In the genomic region with DNA sequence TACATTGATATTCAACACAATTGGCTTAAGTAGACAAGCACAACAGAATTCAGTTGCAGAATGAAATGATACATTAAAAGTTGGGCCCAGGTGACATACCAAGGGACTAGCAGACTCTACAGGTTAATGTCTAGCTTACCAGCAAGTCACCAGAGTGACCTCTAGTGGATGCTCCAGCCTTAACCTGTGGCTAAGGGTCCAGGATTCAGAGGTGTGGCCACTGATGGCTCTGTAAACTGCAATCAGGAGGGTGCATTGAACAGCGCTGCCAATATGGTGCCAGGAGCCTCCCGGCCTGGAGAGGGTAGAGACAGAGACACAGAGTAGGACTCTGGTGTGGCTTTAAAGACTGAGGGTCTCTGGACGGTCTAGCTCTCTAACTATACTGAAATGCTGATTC, we compare ENCODE assay signal across 9 mouse cellular contexts. TPM values are rescaled to one million over a fixed set of nuclear protein-coding genes. Genes with fewer than 3 reads are reported as not detected.
DNase-seq lines count a peak whose midpoint lies in the region.
"Had no signal": no experiment of that assay in that cellular context is flagged by ENCODE, and none has a peak within 500 bp of the region (broad histone marks: within the 10 kb centered on the region; RNA-seq: fewer than 3 reads in every experiment).

No protein-coding gene starts in this region.

- H3K27me3 ChIP-seq in splenic B cell, adult 2 months (ENCODE audit: control insufficient read depth, insufficient read depth, low read length, poor library complexity, severe bottlenecking), result no peaks in the 10 kb centered on the region

- DNase-seq in spleen, postnatal 36 days (ENCODE audit: low spot score in 2 of 2), result peak; percentile 18 to 37
- no peak for DNase-seq in spleen, postnatal 4 days (ENCODE audit: low spot score in 2 of 2)
- peak; percentile 20 for DNase-seq in cerebellum, adult 8-10 months
- DNase-seq in kidney, postnatal 10 days, result peak; percentile 51
- DNase-seq in splenic B cell, adult 2 months (ENCODE audit: low read depth, low spot score), result peak; percentile 52
- DNase-seq in spleen, adult 18-20 months, result no peak
- no peak for DNase-seq in right cerebral cortex, postnatal 10 days (ENCODE audit: low spot score in 2 of 2)
- no peak for DNase-seq in adrenal gland, postnatal 4 days (ENCODE audit: low spot score in 2 of 2)

- H3K36me3 ChIP-seq in splenic B cell, adult 2 months (ENCODE audit: control insufficient read depth, insufficient read depth, low read length, poor library complexity, severe bottlenecking), result no peaks in the 10 kb centered on the region
- H3K36me3 ChIP-seq: midbrain, embryonic 12.5 days had no signal

RNA-seq across cellular contexts. Expression of a gene that starts 2.0 kb away (rescaled TPM):
- total RNA-seq in adrenal gland, postnatal 4 days (2021), result under 1 TPM; 0.42 to 0.76 TPM

RNA-seq across cellular contexts. Expression of a gene that starts 53.1 kb away (rescaled TPM):
- total RNA-seq in adrenal gland, postnatal 4 days (2021), result under 1 TPM in 1 of 2 experiments, not detected in 1; 0.08 TPM

Comparison
In these comparisons a context has a peak if more than half of its experiments do, and no peak if none do; other contexts are left out.
1. DNase-seq: peak in spleen, postnatal 36 days (2 of 2), cerebellum, adult 8-10 months (single experiment), kidney, postnatal 10 days (single experiment) and splenic B cell, adult 2 months (single experiment); none in spleen, postnatal 4 days (0 of 2), spleen, adult 18-20 months (0 of 2), right cerebral cortex, postnatal 10 days (0 of 2) and adrenal gland, postnatal 4 days (0 of 2).